25 mouse cellular contexts compared by ENCODE assay signal in the genomic region with DNA sequence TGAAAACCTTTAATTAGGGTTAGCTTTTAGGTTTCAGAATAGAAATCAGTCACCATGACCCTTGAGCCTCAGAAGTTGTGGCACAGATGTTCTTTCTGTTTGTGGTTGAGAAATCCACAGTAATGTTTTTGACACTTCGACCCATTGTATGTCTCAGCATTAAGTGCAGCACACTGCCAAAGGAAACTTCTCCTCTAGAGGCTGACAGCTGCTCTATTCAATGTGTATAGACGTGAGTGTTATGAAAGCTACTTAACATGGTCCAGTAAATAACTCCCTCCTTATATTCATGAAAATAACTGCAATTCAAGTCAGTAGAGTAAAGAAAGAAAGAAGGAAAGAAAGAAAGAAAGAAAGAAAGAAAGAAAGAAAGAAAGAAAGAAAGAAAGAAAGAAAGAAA.
"Had no signal": no experiment of that assay in that cellular context is flagged by ENCODE, and none has a peak within 500 bp of the region (broad histone marks: within the 10 kb centered on the region; RNA-seq: fewer than 3 reads in every experiment).

No protein-coding gene starts in this region.

- H3K36me3 ChIP-seq: heart, embryonic 10.5 days; heart, embryonic 12.5 days; hindbrain, embryonic 10.5 days; hindbrain, embryonic 12.5 days; intestine, embryonic 15.5 days; limb, embryonic 10.5 days; limb, embryonic 12.5 days had no signal

- DNase-seq: gastrocnemius, adult 2 months; gastrocnemius, postnatal 10 days; gastrocnemius, postnatal 25 days; heart, adult 18-20 months; heart, postnatal 10 days; heart, postnatal 4 days; kidney, adult 18-20 months; kidney, adult 8-10 months; kidney, postnatal 10 days; kidney, postnatal 25 days; kidney, postnatal 4 days; liver had no signal

- H3K27me3 ChIP-seq: heart, embryonic 12.5 days; hindbrain, embryonic 12.5 days; intestine, embryonic 15.5 days; limb, embryonic 12.5 days had no signal

- H3K4me2 ChIP-seq: heart, embryonic 12.5 days; hindbrain, embryonic 12.5 days; hindbrain, embryonic 14.5 days; intestine, embryonic 15.5 days; limb, embryonic 12.5 days had no signal

- H3K4me1 ChIP-seq: heart, embryonic 10.5 days; heart, embryonic 12.5 days; hindbrain, embryonic 10.5 days; hindbrain, embryonic 12.5 days; intestine, embryonic 15.5 days; limb, embryonic 10.5 days; limb, embryonic 12.5 days had no signal

- H3K9me3 ChIP-seq: heart, embryonic 10.5 days; heart, embryonic 12.5 days; hindbrain, embryonic 10.5 days; hindbrain, embryonic 12.5 days; intestine, embryonic 15.5 days; limb, embryonic 10.5 days; limb, embryonic 12.5 days had no signal

- ATAC-seq: hindbrain, embryonic 16.5 days; inflammation-experienced regulatory T-cells, adult 6 months; intestine, embryonic 15.5 days; intestine, postnatal 0 days had no signal

- H3K9ac ChIP-seq: heart, embryonic 12.5 days; hindbrain, embryonic 12.5 days; hindbrain, embryonic 14.5 days; intestine, embryonic 15.5 days; limb, embryonic 12.5 days had no signal

- H3K27ac ChIP-seq: gastrocnemius, adult 2 months; heart, embryonic 10.5 days; hindbrain, embryonic 10.5 days; hindbrain, embryonic 12.5 days; hindbrain, embryonic 14.5 days; intestine, embryonic 15.5 days; layer of hippocampus, adult 2 months; left cerebral cortex, adult 2 months; limb, embryonic 10.5 days; limb, embryonic 12.5 days had no signal

- H3K4me3 ChIP-seq: gastrocnemius, adult 2 months; heart, embryonic 10.5 days; heart, embryonic 12.5 days; hindbrain, embryonic 10.5 days; hindbrain, embryonic 12.5 days; intestine, embryonic 15.5 days; layer of hippocampus, adult 2 months; left cerebral cortex, adult 2 months; limb, embryonic 10.5 days; limb, embryonic 12.5 days had no signal
